Mouse (Mus musculus): ENCODE data around the gene Trim71. TPM values are rescaled to one million over a fixed set of nuclear protein-coding genes. Genes with fewer than 3 reads are reported as not detected.

Trim71 gene
- 1 to 10 TPM; 1.2 to 2.0 TPM for total RNA-seq (2021)
- long read RNA-seq, partial matches to known transcripts, result 0 of 1 reads
- long read RNA-seq, other reads (novel, unspliced or antisense), result 1 of 1 reads

DNA sequence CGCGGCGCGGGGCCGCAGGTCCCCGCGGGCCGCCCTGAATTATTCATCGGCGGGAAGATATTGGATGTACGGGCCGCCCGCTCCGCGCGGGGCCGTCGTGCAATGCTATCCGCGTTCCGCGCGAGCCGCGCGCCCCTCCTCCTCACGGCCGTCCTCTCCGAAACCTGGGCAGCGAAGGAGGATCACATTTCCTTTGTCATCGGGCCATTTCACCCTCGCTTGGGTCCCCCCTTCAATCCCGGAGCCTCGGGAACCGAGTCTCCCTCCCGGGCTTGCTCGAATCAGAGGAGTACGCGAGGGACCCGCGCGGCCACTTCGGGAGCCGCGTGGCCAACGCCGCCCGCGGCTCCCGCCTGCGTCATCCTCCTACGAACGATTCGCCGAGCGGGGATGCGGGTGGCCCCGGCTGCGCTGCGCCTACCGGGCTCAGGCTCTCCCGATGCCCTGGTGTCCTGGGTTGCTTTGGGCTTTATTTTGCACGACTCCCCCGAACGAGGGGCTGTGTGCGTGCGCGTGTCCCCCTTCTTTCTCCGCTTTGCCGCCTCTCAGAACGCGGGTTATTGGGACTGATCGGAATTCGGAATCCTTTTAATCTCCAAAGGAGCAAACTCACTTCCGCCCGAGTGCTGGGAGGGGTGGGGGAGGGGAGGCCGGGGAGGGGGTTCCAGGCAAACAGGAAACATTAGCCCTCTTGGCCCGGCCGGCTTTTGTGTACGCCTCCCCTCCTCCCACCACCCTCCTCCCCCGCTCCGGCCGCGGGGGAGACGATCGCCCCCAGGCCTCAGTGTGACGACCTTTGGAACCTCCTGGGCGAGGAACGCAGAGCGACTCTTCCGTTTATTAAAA is at the start of gene Trim71:
Gene Trim71 (minus strand): TSS at position 609 of the 846 bp plus-strand sequence.
- DNase-seq (ENCODE audit: low spot score in 2 of 2), result peak in 1 of 2 experiments; percentile 50

DNA sequence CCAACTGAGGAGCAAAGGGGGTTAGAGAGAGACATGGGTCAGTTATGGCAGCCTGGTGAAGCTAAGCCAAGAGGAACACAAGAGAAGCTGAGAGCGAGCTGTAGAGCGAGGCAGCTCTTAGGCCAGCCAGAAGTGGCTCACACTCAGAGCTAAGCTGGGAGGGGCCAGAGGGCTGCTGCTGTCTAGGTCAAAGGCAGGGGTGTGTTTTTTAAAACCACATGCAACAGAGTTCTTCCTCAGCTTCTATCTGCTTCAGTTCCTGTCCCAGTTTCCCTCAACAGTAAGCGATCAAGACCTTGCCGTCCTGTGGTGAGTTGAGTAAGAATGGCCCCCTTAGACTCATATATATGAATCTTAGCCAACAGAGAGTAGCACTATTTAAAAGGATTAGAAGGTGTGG is 48.9 kb upstream of the Trim71 start:
- no peak for DNase-seq (ENCODE audit: low spot score in 2 of 2)

DNA sequence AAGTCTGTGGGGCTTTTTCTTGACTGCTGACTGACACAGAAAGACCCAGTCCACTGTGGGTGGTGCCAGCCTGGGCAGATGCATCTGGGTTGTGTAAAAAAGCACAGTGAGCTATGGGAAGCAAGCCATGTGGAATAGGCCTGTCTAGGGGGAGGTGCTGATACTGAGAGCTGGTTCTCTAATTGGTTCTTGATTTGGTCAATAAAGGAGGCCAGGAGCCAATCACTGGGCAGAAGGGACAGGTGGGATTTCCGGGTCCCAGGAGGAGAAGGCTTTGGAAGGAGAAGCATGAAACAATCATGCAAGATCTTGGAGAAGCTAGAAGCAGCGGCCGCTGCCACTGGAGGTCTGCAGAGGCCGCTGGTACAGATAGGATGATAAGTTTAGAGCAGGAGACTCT is 48.4 kb upstream of the Trim71 start:
- no peak for DNase-seq (ENCODE audit: low spot score in 2 of 2)

DNA sequence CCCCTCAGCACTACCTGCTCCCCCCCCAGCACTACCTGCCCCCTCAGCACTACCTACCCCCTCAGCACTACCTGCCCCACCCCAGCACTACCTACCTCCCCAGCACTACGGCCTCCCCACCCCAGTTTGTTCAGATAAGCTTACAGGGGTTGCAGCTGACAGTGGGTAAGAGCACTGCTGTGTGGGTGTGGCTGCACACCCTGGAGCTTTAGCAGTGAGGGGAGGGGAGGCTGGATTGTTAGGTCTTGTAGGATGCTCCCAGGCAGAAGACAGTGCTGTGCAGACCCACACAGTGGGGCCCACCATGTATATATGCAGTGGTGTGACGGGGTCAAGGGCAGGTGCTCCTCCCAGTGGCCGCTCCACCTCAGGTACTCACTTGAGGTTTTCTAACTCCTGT is 46.1 kb upstream of the Trim71 start:
- DNase-seq (ENCODE audit: low spot score in 2 of 2), result no peak

DNA sequence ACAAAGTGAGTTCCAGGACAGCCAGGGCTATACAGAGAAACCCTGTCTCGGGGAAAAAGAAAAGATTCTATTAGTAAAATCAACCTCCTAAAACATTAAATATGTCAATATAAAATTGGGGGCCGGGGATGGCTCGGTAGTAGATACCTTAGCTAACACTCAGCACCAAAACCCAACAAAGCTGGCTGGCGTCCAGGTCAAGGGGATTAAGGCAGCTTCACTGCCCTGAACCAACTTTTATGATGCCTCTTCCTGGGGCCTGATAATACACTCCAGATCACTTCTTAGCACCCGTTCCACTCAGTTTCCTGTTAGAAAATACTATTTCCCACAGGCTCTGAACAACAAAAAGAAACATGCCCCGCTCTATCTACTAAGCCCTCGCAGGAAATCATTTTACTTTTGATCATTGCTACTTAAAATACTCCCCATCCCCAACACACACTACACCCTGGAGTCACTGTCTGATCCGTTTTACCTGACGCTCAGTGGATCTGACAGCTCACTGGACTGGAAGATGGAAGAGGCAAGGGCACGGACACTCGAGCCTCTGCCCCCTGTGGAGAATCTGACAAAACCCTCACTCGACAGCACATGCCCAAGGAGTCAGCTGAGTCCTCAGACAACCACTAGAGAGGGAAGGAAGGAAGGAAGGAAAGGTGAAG is 39.8 kb upstream of the Trim71 start:
- no peak for DNase-seq (ENCODE audit: low spot score in 2 of 2)

DNA sequence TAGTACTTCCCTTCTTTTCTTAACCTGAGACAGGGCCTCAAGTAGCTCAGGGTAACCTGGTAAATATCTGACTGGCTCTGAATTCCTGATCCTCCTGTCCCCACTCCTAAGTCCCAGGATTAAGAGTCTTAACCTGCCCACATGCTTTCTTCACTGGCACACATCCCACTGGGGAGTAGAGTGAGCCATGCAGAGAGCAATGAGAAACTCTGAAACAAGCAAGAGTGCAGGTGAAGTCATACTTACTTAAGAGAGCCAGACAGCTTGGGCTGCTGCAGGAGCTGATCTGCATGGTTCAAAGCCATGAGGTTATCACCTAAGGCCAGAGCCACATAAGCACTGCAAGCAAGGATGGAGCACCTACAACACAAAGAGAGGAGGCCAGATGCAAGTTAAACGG is 36.9 kb upstream of the Trim71 start:
- no peak for DNase-seq (ENCODE audit: low spot score in 2 of 2)

DNA sequence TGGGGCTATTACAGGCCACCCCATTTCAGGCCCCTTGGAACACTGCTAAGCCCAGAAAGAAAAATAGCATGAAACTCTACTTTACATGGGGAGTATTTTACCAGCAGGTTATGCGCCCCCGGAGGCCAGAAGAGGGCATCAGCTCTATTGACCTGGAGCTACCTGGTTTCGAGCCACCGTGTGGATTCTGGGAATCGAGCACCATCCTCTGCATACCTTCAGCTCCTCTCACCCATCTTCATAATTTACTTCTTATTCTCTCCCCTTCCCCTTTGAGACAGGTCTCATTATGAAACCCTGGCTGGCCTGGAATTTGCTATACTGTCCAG is 20.8 kb upstream of the Trim71 start:
- no peak for DNase-seq (ENCODE audit: low spot score in 2 of 2)

DNA sequence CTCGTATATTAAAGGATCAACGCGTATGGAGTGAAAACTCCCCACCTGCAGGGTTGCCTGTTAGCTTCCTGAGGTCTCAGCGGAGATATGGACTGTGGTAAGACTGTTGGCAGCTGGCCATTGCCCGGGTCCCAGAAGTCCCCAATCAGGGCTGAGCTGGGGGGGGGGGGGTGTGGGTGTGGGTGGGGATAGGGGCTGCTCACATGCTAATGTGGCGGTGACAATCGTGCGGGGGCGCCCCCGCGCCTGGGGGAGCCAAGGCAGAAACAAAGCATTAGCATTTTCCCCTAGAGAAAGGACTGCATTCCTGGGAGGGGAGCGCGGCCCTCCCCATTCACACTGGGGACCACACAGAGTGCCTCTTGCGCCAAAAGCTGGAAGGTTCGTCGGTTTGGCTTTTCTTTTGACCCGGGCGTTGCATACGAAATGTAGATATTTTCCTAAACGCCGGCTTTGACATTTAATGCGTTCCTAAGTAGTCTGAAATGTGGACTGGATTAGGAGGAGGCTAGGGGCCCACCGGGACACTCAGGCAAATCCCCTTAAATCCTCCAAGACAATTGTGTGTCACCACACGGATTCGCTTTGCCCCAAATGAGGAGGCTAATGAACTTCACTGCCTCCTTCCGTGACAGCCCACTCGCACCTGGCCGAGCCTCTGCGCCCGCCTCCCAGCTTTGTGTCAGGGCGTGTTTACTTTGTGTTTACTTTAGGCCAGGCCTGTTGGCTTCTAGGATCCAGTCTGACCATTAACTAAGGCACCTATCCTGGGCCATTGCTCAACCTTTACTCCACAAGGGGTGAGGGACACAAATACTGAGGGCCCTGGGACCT is 20.2 kb upstream of the Trim71 start:
- no peak for DNase-seq (ENCODE audit: low spot score in 2 of 2)

DNA sequence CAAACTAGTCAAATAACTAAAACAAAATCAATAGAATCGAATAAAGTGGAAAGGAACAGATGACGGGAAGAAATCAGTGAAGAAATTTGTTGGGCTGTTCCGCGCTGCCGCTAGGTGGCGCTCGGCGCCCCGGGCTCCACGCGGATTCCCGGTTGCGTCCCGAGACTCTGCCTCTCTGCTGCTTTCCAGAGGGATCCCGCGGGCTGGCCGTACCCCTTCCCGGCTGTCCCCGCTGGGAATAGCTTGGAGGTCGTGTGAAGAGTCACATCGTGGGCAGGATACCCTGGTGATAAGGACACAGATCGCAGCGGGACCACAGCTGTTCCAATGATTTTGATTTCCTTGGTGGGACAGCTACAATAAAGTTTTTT is 19.6 kb upstream of the Trim71 start:
- peak; percentile 23 to 63 for DNase-seq (ENCODE audit: low spot score in 2 of 2)

DNA sequence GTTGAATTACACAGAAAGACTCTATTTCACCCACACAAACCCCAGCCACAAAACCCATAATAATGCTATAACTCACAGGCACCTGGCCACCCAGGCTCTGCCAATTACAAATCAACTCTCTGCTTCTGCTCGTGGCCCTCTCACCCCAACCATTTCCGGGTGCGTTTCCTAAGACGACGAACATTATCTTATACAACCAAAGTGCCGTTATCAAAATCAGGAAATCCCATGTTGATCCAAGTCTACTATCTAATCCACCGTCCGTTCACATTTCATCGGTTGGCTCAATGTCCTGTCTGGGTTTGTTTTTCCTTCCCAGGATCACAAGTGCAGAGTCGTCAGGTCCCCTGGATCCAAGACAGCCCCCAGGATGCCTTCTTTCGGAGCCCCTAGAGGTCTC is 14.5 kb upstream of the Trim71 start:
- DNase-seq (ENCODE audit: low spot score in 2 of 2), result no peak

DNA sequence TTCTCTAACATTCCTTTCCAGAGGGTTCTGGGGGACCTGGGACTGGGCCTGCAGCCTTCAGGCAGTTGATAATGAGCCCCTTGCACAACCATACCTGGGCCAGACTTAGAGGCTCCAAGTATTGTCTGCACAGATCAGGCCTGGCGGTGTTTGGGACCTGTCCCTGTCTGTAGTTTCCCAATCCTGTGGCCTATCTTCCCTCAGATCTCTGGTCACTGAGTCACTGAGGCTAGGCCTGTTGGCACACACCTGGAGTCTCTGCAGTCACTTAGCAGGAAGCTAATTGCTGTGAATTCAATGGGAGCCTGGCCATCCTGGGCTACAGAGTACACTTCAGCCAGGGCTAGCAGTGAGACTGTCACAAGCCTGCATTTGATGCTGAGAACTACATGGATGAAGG is 11.8 kb upstream of the Trim71 start:
- DNase-seq (ENCODE audit: low spot score in 2 of 2), result no peak

DNA sequence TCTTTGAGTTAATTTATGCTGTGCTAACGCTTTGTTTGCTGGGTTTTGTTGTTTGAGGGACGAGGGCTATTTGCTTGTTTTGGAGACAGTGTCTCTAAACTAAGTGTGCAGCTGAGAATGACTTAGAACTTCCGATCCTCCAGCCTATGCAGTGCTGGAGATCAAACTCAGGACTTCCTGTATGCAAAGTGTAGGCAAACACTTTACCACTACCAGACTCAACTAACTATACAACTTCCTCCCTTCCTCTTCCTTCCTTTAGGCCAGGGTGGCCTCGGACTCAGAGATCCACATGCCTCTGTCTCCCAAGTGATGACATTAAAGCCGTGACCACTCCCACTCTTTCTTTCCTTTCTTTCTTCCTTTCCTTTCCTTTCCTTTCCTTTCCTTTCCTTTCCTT is 9.4 kb upstream of the Trim71 start:
- no peak for DNase-seq (ENCODE audit: low spot score in 2 of 2)

DNA sequence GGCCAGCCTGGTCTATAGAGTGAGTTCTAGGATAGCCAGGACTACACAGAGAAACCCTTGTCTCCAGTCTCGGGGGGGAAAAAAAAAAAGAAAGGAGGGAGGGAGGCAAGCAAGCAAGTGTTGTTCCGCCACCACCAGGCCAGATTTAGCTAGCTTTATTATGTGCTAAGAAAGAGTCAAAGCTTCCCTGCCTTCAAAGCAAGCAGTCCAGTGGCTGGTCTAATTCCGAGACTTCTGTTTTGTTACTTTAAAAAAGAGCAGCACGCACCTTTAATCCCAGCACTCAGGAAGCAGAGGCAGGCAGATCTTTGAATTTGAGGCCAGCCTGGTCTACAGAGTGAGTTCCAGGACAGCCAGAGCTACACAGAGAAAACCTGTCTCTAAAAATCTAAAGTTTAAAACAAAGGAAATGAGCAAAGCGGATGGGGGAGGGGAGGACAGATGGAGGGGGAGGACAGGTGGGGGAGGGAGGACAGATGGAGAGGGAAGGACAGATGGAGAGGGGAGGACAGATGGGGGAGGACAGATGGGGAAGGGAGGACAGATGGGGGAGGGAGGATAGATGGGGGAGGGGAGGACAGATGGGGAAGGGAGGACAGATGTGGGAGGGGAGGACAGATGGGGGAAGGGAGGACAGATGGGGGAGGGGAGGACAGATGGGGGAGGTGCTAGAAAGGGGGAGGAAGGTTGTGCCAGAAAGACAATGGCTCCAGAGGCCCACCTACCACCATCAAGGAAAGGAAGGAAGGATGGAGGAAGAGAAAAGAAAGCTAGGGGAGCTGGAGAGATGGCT is 4.7 kb upstream of the Trim71 start:
- DNase-seq (ENCODE audit: low spot score in 2 of 2), result no peak

DNA sequence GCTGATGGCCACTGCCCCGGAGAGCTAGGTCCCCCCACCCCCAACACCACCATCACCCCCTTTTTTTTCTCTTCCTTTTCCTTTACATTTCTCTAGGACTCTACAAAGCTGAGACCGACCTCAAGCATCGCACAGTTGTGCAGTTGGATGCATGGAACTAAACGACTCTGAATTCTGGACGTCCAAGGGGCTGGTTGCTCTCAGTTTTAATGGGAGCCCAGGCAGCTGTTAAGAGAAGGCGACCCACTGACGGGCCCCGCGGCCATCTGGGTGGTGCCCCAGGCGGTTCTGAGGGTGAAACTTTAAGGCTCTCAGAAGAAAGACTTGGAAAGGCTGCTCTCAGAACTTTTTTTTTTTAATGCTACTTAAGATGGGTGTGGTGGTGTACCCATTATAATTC is 498 bp upstream of the Trim71 start:
- DNase-seq (ENCODE audit: low spot score in 2 of 2), result no peak

DNA sequence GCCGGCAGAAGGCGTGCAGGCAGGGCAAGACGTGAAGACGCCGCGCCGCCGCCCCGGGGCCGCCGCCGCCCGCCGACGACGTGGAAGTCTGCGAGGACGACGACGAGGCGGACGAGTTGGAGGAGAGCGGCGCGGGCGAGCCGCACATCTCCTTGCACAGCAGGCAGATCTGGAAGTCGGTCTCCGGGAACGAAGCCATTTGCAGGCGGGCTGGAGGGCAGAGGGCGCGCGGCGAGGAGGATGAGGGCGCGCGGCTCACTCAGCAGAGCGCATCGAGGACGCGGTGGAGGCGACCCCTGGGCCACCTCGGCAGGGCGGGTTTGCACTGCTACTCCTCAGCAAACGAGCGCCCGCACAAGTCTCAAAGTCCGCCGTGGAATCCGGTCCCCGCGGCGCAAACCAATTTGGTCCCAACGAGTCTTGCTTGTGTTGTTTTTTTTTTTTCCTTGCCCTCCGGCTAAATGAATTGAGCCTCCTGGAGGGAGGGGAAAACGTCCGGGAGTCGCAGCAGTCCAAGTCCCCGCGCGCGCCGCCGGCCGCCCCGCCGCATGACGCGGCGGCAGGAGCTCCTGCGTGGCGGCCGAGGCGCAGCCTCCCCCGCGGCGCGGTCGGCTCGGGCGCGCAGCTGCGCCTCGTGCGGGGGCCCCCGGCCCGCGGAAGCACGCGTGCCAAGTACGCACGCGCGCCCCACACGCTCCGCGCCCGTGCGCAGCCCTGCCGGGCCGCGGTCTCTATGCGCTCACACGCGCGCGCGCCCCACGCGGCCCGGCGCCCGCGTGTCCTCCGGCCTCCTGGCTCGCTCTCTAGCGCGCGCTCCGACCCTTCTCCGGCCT is 1.0 kb downstream of the Trim71 start:
- peak in 1 of 2 experiments; percentile 35 for DNase-seq (ENCODE audit: low spot score in 2 of 2)

DNA sequence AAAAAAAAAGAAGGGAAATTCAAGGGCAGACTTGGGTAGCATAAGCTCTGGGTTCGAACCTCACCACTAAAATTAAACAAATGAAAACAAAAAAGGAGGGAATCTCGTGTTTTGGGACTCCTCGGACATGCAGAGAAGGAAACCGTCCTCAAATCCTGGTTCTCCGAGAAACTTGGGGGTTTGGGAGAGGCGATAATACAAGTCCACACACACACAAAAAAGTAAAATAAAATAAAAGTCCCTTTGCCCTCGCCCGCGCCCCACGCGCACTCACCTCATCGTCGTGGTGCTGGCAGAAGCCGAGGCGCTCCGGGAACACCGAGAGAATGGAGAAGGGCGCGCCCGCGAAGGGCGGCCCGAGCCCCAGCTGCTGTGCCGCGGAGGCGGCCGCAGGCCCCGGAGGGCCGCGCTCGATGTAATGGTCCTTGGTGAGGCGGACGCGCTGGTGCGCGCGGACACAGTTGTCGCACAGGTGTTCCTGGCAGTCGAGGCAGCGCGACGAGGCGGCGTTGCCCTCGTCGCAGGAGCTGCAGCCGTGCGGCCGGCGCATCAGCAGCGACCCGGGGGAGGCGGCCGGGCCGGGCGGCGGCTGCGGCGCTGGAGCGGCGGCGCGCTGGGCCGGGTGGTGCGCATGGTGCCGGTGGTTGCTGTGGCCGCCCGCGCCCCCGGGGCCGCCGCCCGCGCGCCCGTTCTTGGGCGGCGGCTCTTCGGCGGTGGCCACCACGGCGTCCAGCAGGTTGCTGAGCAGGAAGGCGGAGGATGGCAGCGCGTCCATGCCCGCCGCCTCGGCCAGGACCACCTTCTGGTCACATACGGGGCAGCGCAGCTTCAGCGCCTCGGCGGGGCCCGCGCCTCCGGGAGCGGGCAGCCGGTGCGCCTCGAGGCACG is 1.9 kb downstream of the Trim71 start:
- no peak for DNase-seq (ENCODE audit: low spot score in 2 of 2)

DNA sequence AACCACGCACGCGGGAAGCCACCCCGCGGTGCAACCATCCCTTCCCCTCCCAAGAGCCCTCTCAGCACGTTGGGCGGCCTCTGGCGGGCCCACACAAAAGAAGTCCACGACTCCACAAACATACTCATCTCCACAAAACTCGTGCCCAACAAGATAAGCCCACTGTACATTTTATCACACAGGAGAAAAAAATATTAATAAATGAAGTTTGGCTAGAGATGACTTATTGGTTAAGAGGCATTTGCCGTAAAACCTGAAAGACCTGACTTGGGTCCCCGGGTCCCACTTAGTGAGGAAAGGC is 2.5 kb downstream of the Trim71 start:
- no peak for DNase-seq (ENCODE audit: low spot score in 2 of 2)

DNA sequence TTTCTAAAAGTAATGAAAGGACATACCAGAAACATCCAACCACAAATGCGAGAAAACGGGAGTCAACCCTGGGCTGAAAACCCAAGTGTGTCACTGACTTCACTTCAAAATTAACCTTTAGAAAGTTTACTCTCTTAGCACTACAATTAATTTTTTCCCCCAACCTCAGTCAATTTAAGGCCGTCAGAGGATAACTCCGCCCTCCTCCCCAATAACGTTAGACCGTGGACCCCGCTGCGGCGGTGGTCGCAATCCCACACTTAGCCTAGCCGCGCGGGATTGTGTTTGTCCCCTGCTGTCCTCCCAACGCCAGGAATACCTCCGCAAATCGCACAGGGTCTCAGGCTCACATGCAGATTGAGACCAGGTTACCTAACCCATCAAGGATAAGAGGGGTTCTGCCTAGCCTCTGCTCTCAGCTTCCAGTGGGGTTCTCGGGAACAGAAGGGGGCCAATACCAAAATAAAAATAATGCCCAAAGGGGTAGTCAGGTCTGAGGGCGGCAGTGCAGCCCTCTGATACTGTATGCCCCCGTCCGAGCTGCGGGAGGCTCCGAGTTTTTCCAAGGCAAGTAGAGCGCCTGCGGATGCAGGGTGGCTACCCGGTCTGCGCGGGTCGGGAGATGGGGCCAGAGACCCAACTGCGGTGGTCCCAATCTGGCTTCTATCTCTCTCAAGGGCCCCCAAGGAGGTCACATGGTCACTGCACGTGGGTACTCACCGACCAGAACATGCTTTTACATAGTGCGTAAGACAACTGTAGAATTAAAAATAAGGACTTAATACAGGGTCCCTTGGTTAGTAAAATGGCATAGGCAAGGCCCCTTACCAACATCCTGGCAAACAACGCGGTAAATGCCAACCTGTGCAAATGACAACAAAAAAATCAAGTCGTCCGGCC is 3.1 kb downstream of the Trim71 start:
- DNase-seq (ENCODE audit: low spot score in 2 of 2), result no peak
